Mouse (Mus musculus) embryonic facial prominence, embryonic 14.5 days (tissue): ENCODE data around the gene Mme. TPM values are rescaled to one million over a fixed set of nuclear protein-coding genes. Genes with fewer than 3 reads are reported as not detected.
A peak's percentile ranks its signal among the peaks of the same experiment; 100 is the strongest.

Source experiments
- ATAC-seq: fragments of 200-750 bp; cut with Nextera tagmentation; 2 replicates; pipeline ENCODE4 v1.8.0; 2017; ENCODE audit warnings: low read depth, moderate number of reproducible peaks, moderate TSS enrichment
- DNase-seq: peaks from one replicate; pipeline ENCODE4 v3.0.0-alpha.2; 2015; ENCODE audit warnings: low spot score
- H3K27ac ChIP-seq: fragments of 300-500 bp; sonication (generic); replicated peaks from 2 replicates; pipeline ENCODE4 v1.5.1; 2014; ENCODE audit warnings: low read depth, mild to moderate bottlenecking, low read length, moderate library complexity
- H3K27me3 ChIP-seq: fragments of 300-500 bp; sonication (generic); replicated peaks from 2 replicates; pipeline ENCODE4 v1.6.1; 2014; ENCODE audit warnings: low read length; ENCODE audit not compliant: control insufficient read depth, insufficient read depth
- H3K36me3 ChIP-seq: fragments of 300-500 bp; sonication (generic); 2 replicates; pipeline ENCODE4 v1.6.1; 2014; ENCODE audit warnings: low read length, mixed read lengths; ENCODE audit not compliant: control insufficient read depth, insufficient read depth
- H3K4me1 ChIP-seq: fragments of 300-500 bp; sonication (generic); 2 replicates; pipeline ENCODE4 v1.6.1; 2014; ENCODE audit warnings: antibody characterized with exemption, low read length; ENCODE audit not compliant: control insufficient read depth, insufficient read depth
- H3K4me2 ChIP-seq: fragments of 300-500 bp; sonication (generic); 2 replicates; pipeline ENCODE4 v1.6.1; 2014; ENCODE audit warnings: low read depth, mild to moderate bottlenecking, low read length, moderate library complexity, mixed read lengths
- H3K4me3 ChIP-seq: fragments of 300-500 bp; sonication (generic); 2 replicates; pipeline ENCODE4 v1.5.1; 2014; ENCODE audit warnings: low read depth, mild to moderate bottlenecking, low read length
- H3K9ac ChIP-seq: fragments of 300-500 bp; sonication (generic); 2 replicates; pipeline ENCODE4 v1.6.1; 2014; ENCODE audit warnings: low read depth, mild to moderate bottlenecking, low read length, moderate library complexity, mixed read lengths
- H3K9me3 ChIP-seq: fragments of 300-500 bp; sonication (generic); 2 replicates; pipeline ENCODE4 v1.6.1; 2016; ENCODE audit warnings: low read length; ENCODE audit not compliant: control insufficient read depth
- WGBS: fragments of 180-500 bp; shearing (Covaris S2); extraction: QIAGEN DNeasy Blood & Tissue Kit; methylation state at CpG from one replicate; pipeline ENCODE4 v1.1.7; 2014; 5-methylcytosine and 5-hydroxymethylcytosine counted together
- polyA plus RNA-seq: library from polyadenylated mRNA; unstranded; fragments of >200 nt; fragmentation: Nextera tagmentation; extraction: Ambion mirVana; gene quantifications from 2 replicates; pipeline ENCODE4 v1.2.1, GENCODE M21; 2014

Mme gene
- polyA plus RNA-seq, 1 experiment from 2014 or later = 51.6 TPM

- Histone ChIP-seq H3K9me3 (no peaks in the 10 kb centered on the region), H3K4me3 (no peak overlapping the region), H3K27ac (peak overlapping the region; percentile 36; the same call in 1 of the 2 replicates), H3K36me3 (no peaks in the 10 kb centered on the region), H3K9ac (no peak overlapping the region), H3K27me3 (no peaks in the 10 kb centered on the region), H3K4me1 (peaks cover 17% of the 10 kb centered on the region), H3K4me2 (no peak overlapping the region)
- peak; percentile 25 for DNase-seq
- WGBS = 52% methylated on average over 6 of the region's 6 CpGs
- no peak for ATAC-seq
These were observed 171.9 kb downstream of the Mme start for GRCm38 (mm10) chr3:63413046-63413911.

GRCm38 (mm10) chr3:63417284-63417683 lies 175.9 kb downstream of the Mme start:
- Histone ChIP-seq H3K4me1 (peaks cover 14% of the 10 kb centered on the region), H3K27ac (no peak overlapping the region), H3K4me3 (no peak overlapping the region), H3K4me2 (no peak overlapping the region), H3K9me3 (no peaks in the 10 kb centered on the region), H3K27me3 (no peaks in the 10 kb centered on the region), H3K9ac (no peak overlapping the region), H3K36me3 (no peaks in the 10 kb centered on the region)
- WGBS = 46% methylated on average over 1 of the region's 1 CpGs
- no peak for DNase-seq
- no peak for ATAC-seq

DNA sequence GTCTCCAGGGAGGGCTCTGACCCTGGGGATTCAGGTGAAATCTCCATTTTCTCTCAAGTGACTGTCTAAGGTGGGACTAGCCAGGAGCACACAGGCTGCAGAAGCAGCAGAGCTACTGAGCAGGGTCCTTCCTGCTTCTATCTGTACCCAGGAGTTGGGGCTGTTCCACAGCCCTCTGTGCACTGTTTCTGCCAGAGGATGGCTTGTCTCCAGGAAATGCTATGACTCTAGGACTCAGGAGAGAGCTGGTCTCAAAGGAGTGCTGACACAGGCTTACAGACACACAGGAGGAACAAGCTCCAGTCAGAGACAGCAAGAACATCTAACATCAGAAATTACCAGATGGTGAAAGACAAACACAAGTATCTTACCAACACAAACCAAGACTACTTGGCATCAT lies 176.4 kb downstream of the Mme start:
- no peak overlapping the region for H3K4me3 ChIP-seq
- H3K9me3 ChIP-seq = no peaks in the 10 kb centered on the region
- H3K9ac ChIP-seq = no peak overlapping the region
- no peaks in the 10 kb centered on the region for H3K27me3 ChIP-seq
- no peaks in the 10 kb centered on the region for H3K36me3 ChIP-seq
- DNase-seq (no peak), ATAC-seq (no peak)
- H3K4me1 ChIP-seq = peaks cover 9% of the 10 kb centered on the region
- no peak overlapping the region for H3K27ac ChIP-seq
- H3K4me2 ChIP-seq = no peak overlapping the region

DNA sequence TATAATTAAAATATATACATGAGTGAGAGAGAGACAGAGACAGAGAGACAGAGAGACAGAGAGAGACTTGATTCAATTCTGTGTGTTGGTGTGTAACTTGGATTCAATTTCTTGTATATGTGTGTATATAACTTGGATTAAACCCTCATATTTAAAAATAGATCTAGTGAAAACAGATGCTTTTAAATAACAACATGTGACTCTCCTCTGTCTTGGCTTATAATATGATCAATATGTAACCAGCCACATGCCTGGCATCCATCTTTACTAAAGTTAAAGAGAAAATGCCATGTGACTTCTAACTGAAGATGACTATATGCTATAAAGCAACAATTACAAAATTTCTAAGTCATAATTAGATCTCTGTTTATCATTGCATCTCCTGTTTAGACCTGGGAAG lies 182.2 kb downstream of the Mme start:
- Histone ChIP-seq H3K4me3 (no peak overlapping the region), H3K36me3 (no peaks in the 10 kb centered on the region), H3K27ac (no peak overlapping the region), H3K9ac (no peak overlapping the region), H3K27me3 (no peaks in the 10 kb centered on the region), H3K4me1 (no peaks in the 10 kb centered on the region; the same call in 1 of the 2 replicates), H3K9me3 (no peaks in the 10 kb centered on the region), H3K4me2 (no peak overlapping the region)
- ATAC-seq (no peak), DNase-seq (peak; percentile 26)

Other genes with a start within 250 kb of the Mme start
- gene Gm34302, start 242.3 kb downstream of the Mme start, polyA plus RNA-seq = 1.3 and 1.4 TPM in 2 replicates